Mouse (Mus musculus): ENCODE data around the gene Tap1. TPM values are rescaled to one million over a fixed set of nuclear protein-coding genes. Genes with fewer than 3 reads are reported as not detected.
A peak's percentile ranks its signal among the peaks of the same experiment; 100 is the strongest.

The Tap1 gene
- total and polyA plus RNA-seq, 2 experiments, result 15.1 to 23.5 TPM

DNA sequence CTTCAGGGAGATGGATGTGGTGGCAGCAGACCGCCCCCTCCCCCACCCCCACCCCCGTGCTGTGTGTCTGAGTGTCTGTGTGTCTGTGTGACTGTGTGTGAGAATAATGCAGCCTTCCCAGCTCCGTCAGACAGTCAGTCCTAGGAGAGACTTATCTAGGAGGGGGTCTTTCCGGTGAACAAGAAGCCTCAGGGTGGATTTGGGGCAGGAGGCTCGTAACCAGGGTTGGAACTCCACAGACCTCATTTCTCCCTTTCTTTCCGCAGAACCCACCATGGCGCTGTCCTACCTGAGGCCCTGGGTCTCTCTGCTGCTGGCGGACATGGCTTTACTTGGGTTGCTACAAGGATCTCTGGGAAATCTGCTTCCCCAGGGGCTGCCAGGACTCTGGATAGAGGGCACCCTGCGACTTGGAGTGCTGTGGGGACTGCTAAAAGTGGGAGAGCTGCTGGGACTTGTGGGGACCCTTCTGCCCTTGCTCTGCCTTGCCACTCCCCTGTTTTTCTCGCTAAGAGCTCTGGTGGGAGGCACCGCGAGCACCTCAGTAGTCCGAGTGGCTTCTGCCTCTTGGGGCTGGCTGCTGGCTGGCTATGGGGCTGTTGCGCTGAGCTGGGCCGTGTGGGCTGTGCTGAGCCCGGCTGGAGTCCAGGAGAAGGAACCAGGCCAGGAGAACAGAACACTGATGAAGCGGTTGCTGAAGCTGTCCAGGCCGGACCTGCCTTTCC is 17.8 kb downstream of the Tap1 start:
- H3K4me1 ChIP-seq (ENCODE audit: control insufficient read depth, insufficient read depth, low read length), result peaks cover 6% of the 10 kb centered on the region; the same call in 1 of the 2 replicates
- peak overlapping the region; percentile 29 for H3K27ac ChIP-seq (replicated peaks; ENCODE audit: insufficient read depth, low read depth, low read length)
- 48% methylated on average over 18 of the region's 18 CpGs for WGBS
- no peak for DNase-seq (ENCODE audit: extremely low read depth, low read depth, low spot score)
- peaks cover 2% of the 10 kb centered on the region; the same call in 1 of the 2 replicates for H3K36me3 ChIP-seq (ENCODE audit: control insufficient read depth, insufficient read depth, low read length)
- H3K27me3 ChIP-seq (ENCODE audit: control insufficient read depth, insufficient read depth, low read length), result no peaks in the 10 kb centered on the region
- no peak for TF ChIP-seq CTCF (IDR thresholded peaks at IDR 0.05; ENCODE audit: low read depth, low read length)
- TF ChIP-seq POLR2A (IDR thresholded peaks at IDR 0.05; ENCODE audit: extremely low read depth, insufficient read depth, low read length), result no peak
- H3K9ac ChIP-seq (ENCODE audit: low read depth, low read length), result peak overlapping the region; percentile 90
- no peaks in the 10 kb centered on the region for H3K79me2 ChIP-seq (ENCODE audit: control insufficient read depth, insufficient read depth, low read length)
- H3K4me3 ChIP-seq (ENCODE audit: insufficient read depth, low read depth, low read length), result peak overlapping the region; percentile 95

GRCm38 (mm10) chr17:34205746-34206176 is 18.4 kb downstream of the Tap1 start:
- DNase-seq (ENCODE audit: extremely low read depth, low read depth, low spot score), result peak; percentile 26
- Histone ChIP-seq H3K79me2 (ENCODE audit: control insufficient read depth, insufficient read depth, low read length) (no peaks in the 10 kb centered on the region), H3K27ac (replicated peaks; ENCODE audit: insufficient read depth, low read depth, low read length) (no peak overlapping the region; the same call in 1 of the 2 replicates), H3K4me3 (ENCODE audit: insufficient read depth, low read depth, low read length) (peak overlapping the region; percentile 95; the same call in 1 of the 2 replicates), H3K9ac (ENCODE audit: low read depth, low read length) (peak overlapping the region; percentile 90; the same call in 1 of the 2 replicates), H3K27me3 (ENCODE audit: control insufficient read depth, insufficient read depth, low read length) (no peaks in the 10 kb centered on the region), H3K4me1 (ENCODE audit: control insufficient read depth, insufficient read depth, low read length) (peaks cover 6% of the 10 kb centered on the region; the same call in 1 of the 2 replicates), H3K36me3 (ENCODE audit: control insufficient read depth, insufficient read depth, low read length) (peaks cover 2% of the 10 kb centered on the region; the same call in 1 of the 2 replicates)
- peak; percentile 52; the same call in 1 of the 2 replicates for TF ChIP-seq CTCF (IDR thresholded peaks at IDR 0.05; ENCODE audit: low read depth, low read length)
- TF ChIP-seq POLR2A (IDR thresholded peaks at IDR 0.05; ENCODE audit: extremely low read depth, insufficient read depth, low read length), result no peak
- 65% methylated on average over 9 of the region's 9 CpGs for WGBS

DNA sequence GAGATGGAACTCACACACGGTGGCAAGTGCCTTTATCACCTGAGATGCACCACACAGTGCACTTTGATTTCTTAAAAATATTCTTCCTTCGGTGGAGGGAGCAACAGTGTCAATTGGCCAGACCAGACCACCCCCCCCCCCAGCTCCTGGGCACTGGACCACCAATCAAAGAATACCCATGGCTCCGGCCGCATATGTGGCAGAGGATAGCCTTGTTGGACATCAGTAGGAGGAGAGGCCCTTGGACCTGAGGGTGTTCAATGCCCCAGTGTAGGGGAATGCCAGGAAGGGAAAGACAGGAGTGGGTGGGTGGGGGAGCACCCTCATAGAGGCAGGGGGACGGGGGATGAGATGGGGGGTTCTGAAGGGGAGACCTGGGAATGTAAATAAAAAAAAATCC is 19.4 kb downstream of the Tap1 start:
- H3K4me1 ChIP-seq (ENCODE audit: control insufficient read depth, insufficient read depth, low read length), result peaks cover 6% of the 10 kb centered on the region; the same call in 1 of the 2 replicates
- no peak overlapping the region for H3K9ac ChIP-seq (ENCODE audit: low read depth, low read length)
- DNase-seq (ENCODE audit: extremely low read depth, low read depth, low spot score), result no peak
- H3K36me3 ChIP-seq (ENCODE audit: control insufficient read depth, insufficient read depth, low read length), result no peaks in the 10 kb centered on the region
- H3K27ac ChIP-seq (replicated peaks; ENCODE audit: insufficient read depth, low read depth, low read length), result no peak overlapping the region
- TF ChIP-seq CTCF (IDR thresholded peaks at IDR 0.05; ENCODE audit: low read depth, low read length), result no peak
- TF ChIP-seq POLR2A (IDR thresholded peaks at IDR 0.05; ENCODE audit: extremely low read depth, insufficient read depth, low read length), result no peak
- no peak overlapping the region for H3K4me3 ChIP-seq (ENCODE audit: insufficient read depth, low read depth, low read length)
- WGBS, result 92% methylated on average over 5 of the region's 5 CpGs
- no peaks in the 10 kb centered on the region for H3K79me2 ChIP-seq (ENCODE audit: control insufficient read depth, insufficient read depth, low read length)
- H3K27me3 ChIP-seq (ENCODE audit: control insufficient read depth, insufficient read depth, low read length), result no peaks in the 10 kb centered on the region

DNA sequence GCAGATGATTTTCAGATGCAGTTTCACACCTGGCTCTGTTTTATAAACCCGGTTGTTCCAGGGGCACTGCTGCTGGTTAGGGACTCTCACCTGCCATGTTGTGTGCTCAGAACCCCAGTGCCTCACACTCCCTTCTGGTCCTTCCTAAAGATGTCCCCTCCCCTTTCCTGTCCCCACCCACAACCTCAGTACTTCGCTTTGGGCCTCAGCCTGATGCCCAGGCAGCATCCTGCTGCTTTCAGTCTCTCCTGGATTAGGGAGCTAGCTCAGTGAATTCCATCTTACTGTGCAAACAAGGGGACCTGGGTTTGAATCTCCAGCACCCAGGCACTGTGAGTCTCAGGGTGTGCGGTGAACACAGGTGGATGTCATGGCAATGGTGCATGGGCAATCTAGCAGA is 20.1 kb downstream of the Tap1 start:
- Histone ChIP-seq H3K27me3 (ENCODE audit: control insufficient read depth, insufficient read depth, low read length) (no peaks in the 10 kb centered on the region), H3K27ac (replicated peaks; ENCODE audit: insufficient read depth, low read depth, low read length) (no peak overlapping the region), H3K79me2 (ENCODE audit: control insufficient read depth, insufficient read depth, low read length) (no peaks in the 10 kb centered on the region), H3K9ac (ENCODE audit: low read depth, low read length) (no peak overlapping the region), H3K4me1 (ENCODE audit: control insufficient read depth, insufficient read depth, low read length) (peaks cover 6% of the 10 kb centered on the region; the same call in 1 of the 2 replicates), H3K4me3 (ENCODE audit: insufficient read depth, low read depth, low read length) (no peak overlapping the region), H3K36me3 (ENCODE audit: control insufficient read depth, insufficient read depth, low read length) (0 out of 2 replicates have a peak, but pooled peaks cover 2% of the 10 kb centered on the region)
- WGBS, result 83% methylated on average over 3 of the region's 3 CpGs
- TF ChIP-seq POLR2A (IDR thresholded peaks at IDR 0.05; ENCODE audit: extremely low read depth, insufficient read depth, low read length) (no peak), CTCF (IDR thresholded peaks at IDR 0.05; ENCODE audit: low read depth, low read length) (no peak)
- no peak for DNase-seq (ENCODE audit: extremely low read depth, low read depth, low spot score)

GRCm38 (mm10) chr17:34207866-34208265 is 20.5 kb downstream of the Tap1 start:
- no peak overlapping the region for H3K27ac ChIP-seq (replicated peaks; ENCODE audit: insufficient read depth, low read depth, low read length)
- peaks cover 6% of the 10 kb centered on the region; the same call in 1 of the 2 replicates for H3K4me1 ChIP-seq (ENCODE audit: control insufficient read depth, insufficient read depth, low read length)
- H3K79me2 ChIP-seq (ENCODE audit: control insufficient read depth, insufficient read depth, low read length), result no peaks in the 10 kb centered on the region
- TF ChIP-seq POLR2A (IDR thresholded peaks at IDR 0.05; ENCODE audit: extremely low read depth, insufficient read depth, low read length), result no peak
- no peak for TF ChIP-seq CTCF (IDR thresholded peaks at IDR 0.05; ENCODE audit: low read depth, low read length)
- 96% methylated on average over 9 of the region's 9 CpGs for WGBS
- H3K4me3 ChIP-seq (ENCODE audit: insufficient read depth, low read depth, low read length), result no peak overlapping the region
- H3K27me3 ChIP-seq (ENCODE audit: control insufficient read depth, insufficient read depth, low read length), result no peaks in the 10 kb centered on the region
- peaks cover 5% of the 10 kb centered on the region for H3K36me3 ChIP-seq (ENCODE audit: control insufficient read depth, insufficient read depth, low read length)
- DNase-seq (ENCODE audit: extremely low read depth, low read depth, low spot score), result no peak
- H3K9ac ChIP-seq (ENCODE audit: low read depth, low read length), result no peak overlapping the region

GRCm38 (mm10) chr17:34208421-34208820 is 21.1 kb downstream of the Tap1 start:
- Histone ChIP-seq H3K27ac (replicated peaks; ENCODE audit: insufficient read depth, low read depth, low read length) (no peak overlapping the region), H3K79me2 (ENCODE audit: control insufficient read depth, insufficient read depth, low read length) (no peaks in the 10 kb centered on the region), H3K4me3 (ENCODE audit: insufficient read depth, low read depth, low read length) (no peak overlapping the region), H3K36me3 (ENCODE audit: control insufficient read depth, insufficient read depth, low read length) (peaks cover 8% of the 10 kb centered on the region), H3K27me3 (ENCODE audit: control insufficient read depth, insufficient read depth, low read length) (no peaks in the 10 kb centered on the region), H3K4me1 (ENCODE audit: control insufficient read depth, insufficient read depth, low read length) (peaks cover 6% of the 10 kb centered on the region; the same call in 1 of the 2 replicates), H3K9ac (ENCODE audit: low read depth, low read length) (no peak overlapping the region)
- DNase-seq (ENCODE audit: extremely low read depth, low read depth, low spot score), result no peak
- no peak for TF ChIP-seq CTCF (IDR thresholded peaks at IDR 0.05; ENCODE audit: low read depth, low read length)
- no peak for TF ChIP-seq POLR2A (IDR thresholded peaks at IDR 0.05; ENCODE audit: extremely low read depth, insufficient read depth, low read length)
- 69% methylated on average over 10 of the region's 10 CpGs for WGBS
